Mouse (Mus musculus) forebrain, embryonic 11.5 days (tissue): ENCODE results near the gene Cd151. TPM values are rescaled to one million over a fixed set of nuclear protein-coding genes. Genes with fewer than 3 reads are reported as not detected.

Experiments
- ATAC-seq: fragments of 200-750 bp; cut with Nextera tagmentation; replicated peaks from 2 replicates; pipeline ENCODE4 v1.8.0; 2017; ENCODE audit warnings: moderate TSS enrichment; ENCODE audit not compliant: low FRiP score
- DNase-seq: peaks from one replicate; pipeline ENCODE4 v3.0.0-alpha.2; 2017; ENCODE audit warnings: low spot score
- H3K27ac ChIP-seq: fragments of 300-500 bp; sonication (generic); 2 replicates; pipeline ENCODE4 v1.5.1; 2014; ENCODE audit warnings: low read depth, low read length
- H3K27me3 ChIP-seq: fragments of 300-500 bp; sonication (generic); 2 replicates; pipeline ENCODE4 v1.6.1; 2014; ENCODE audit warnings: mild to moderate bottlenecking, low read length, mixed read lengths; ENCODE audit not compliant: control insufficient read depth, insufficient read depth
- H3K36me3 ChIP-seq: fragments of 300-500 bp; sonication (generic); 2 replicates; pipeline ENCODE4 v1.6.1; 2014; ENCODE audit warnings: mild to moderate bottlenecking, low read length, moderate library complexity, mixed read lengths; ENCODE audit not compliant: control insufficient read depth, insufficient read depth
- H3K4me1 ChIP-seq: fragments of 300-500 bp; sonication (generic); replicated peaks from 2 replicates; pipeline ENCODE4 v1.6.1; 2014; ENCODE audit warnings: low read length, mixed read lengths; ENCODE audit not compliant: control insufficient read depth, insufficient read depth
- H3K4me2 ChIP-seq: fragments of 300-500 bp; sonication (generic); 2 replicates; pipeline ENCODE4 v1.6.1; 2014; ENCODE audit warnings: low read depth, mild to moderate bottlenecking, low read length, moderate library complexity, mixed read lengths; ENCODE audit not compliant: severe bottlenecking
- H3K4me3 ChIP-seq: fragments of 300-500 bp; sonication (generic); 2 replicates; pipeline ENCODE4 v1.5.1; 2014; ENCODE audit warnings: low read depth, low read length
- H3K9ac ChIP-seq: fragments of 300-500 bp; sonication (generic); 2 replicates; pipeline ENCODE4 v1.6.1; 2014; ENCODE audit warnings: low read length
- H3K9me3 ChIP-seq: fragments of 300-500 bp; sonication (generic); 2 replicates; pipeline ENCODE4 v1.6.1; 2016; ENCODE audit warnings: low read length, mixed read lengths; ENCODE audit not compliant: control insufficient read depth
- WGBS: fragments of 180-500 bp; shearing (Covaris S2); extraction: QIAGEN DNeasy Blood & Tissue Kit; methylation state at CpG from one replicate; pipeline ENCODE4 v1.1.7; 2014; 5-methylcytosine and 5-hydroxymethylcytosine counted together
- polyA plus RNA-seq: library from polyadenylated mRNA; unstranded; fragments of >200 nt; fragmentation: Nextera tagmentation; extraction: Ambion mirVana; gene quantifications from 2 replicates; pipeline ENCODE4 v1.2.1, GENCODE M21; 2014

The Cd151 gene
- polyA plus RNA-seq, 1 experiment from 2014 or later, result 40.3 TPM

DNA sequence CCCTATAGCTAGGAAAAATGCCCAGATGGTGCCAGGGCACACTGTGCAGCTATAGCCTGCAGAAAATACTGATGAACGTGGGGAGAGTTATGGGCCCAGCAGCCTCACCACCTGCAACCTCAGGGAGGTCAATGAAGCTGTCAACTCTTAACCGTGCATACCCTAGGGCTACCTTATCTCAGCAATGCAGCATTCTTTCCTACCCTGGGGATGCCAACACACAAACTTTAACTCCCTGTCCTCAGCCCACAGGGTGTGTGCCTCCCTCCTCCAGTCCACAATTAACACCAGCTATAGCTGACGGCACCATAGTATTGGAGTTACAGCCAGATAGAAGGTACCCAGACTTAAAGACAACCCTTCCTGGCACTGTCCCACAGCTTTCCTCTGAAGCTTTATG is 51.7 kb downstream of the Cd151 start:
- H3K4me2 ChIP-seq, result no peak overlapping the region
- no peaks in the 10 kb centered on the region for H3K9me3 ChIP-seq
- no peak overlapping the region for H3K9ac ChIP-seq
- H3K4me3 ChIP-seq, result no peak overlapping the region
- no peaks in the 10 kb centered on the region for H3K4me1 ChIP-seq
- no peak for ATAC-seq
- no peak for DNase-seq
- no peaks in the 10 kb centered on the region for H3K27me3 ChIP-seq
- 80% methylated on average over 3 of the region's 3 CpGs for WGBS
- no peak overlapping the region for H3K27ac ChIP-seq
- H3K36me3 ChIP-seq, result no peaks in the 10 kb centered on the region

DNA sequence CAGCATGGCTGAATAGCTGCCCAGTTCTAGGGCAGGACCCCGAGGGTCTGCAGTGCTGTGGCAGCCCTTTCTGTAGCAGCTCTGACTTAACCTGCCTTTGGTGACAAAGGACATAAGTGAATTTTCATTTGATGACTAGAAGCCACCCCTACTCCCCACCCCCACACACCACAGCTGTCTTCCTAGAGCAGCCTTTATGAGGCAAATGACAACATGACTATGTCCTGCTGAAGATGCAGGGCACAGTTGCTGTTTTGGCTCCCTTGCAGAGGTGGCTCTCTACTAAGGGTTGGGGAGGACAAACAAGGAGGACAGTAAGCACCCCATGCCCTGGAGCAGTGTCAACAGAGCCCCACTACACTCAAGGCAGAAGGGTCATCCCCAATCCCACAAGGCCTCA is 52.6 kb downstream of the Cd151 start:
- ATAC-seq (no peak), DNase-seq (no peak)
- Histone ChIP-seq H3K36me3 (no peaks in the 10 kb centered on the region), H3K27me3 (no peaks in the 10 kb centered on the region), H3K9ac (no peak overlapping the region), H3K4me2 (no peak overlapping the region), H3K4me3 (no peak overlapping the region), H3K27ac (no peak overlapping the region), H3K9me3 (no peaks in the 10 kb centered on the region), H3K4me1 (no peaks in the 10 kb centered on the region)
- WGBS, result 89% methylated on average over 1 of the region's 1 CpGs

Other genes starting within 250 kb of the Cd151 start
- gene Phrf1, start 238.6 kb upstream of the Cd151 start, polyA plus RNA-seq, result 99.6 and 102 TPM in 2 replicates
- gene Irf7, start 200.9 kb upstream of the Cd151 start, polyA plus RNA-seq, result 0.57 and 1.2 TPM in 2 replicates
- gene Cdhr5, start 190.6 kb upstream of the Cd151 start, polyA plus RNA-seq, result not detected in 2 replicates
- 2.5 TPM in 2 replicates for gene Sct, start 188.3 kb upstream of the Cd151 start, polyA plus RNA-seq
- gene Drd4, start 175.4 kb upstream of the Cd151 start, polyA plus RNA-seq, result 0.24 and 0.43 TPM in 2 replicates
- gene Deaf1, start 139.7 kb upstream of the Cd151 start, polyA plus RNA-seq, result 74.2 and 80.8 TPM in 2 replicates
- gene Tmem80, start 139.7 kb upstream of the Cd151 start, polyA plus RNA-seq, result 33.2 and 33.5 TPM in 2 replicates
- 2.5 and 3.3 TPM in 2 replicates for gene Eps8l2, start 128.5 kb upstream of the Cd151 start, polyA plus RNA-seq
- gene Taldo1, start 75.2 kb upstream of the Cd151 start, polyA plus RNA-seq, result 384 and 400 TPM in 2 replicates
- 42.9 and 46.6 TPM in 2 replicates for gene Gatd1, start 53.3 kb upstream of the Cd151 start, polyA plus RNA-seq
- gene Cend1, start 37.9 kb upstream of the Cd151 start, polyA plus RNA-seq, result 4.1 and 5.4 TPM in 2 replicates
- 43.2 and 46.0 TPM in 2 replicates for gene Slc25a22, start 29.5 kb upstream of the Cd151 start, polyA plus RNA-seq
- 22.3 TPM in 2 replicates for gene Pidd1, start 23.4 kb upstream of the Cd151 start, polyA plus RNA-seq
- 935 and 968 TPM in 2 replicates for gene Rplp2, start 20.0 kb upstream of the Cd151 start, polyA plus RNA-seq
- gene Pnpla2, start 12.2 kb upstream of the Cd151 start, polyA plus RNA-seq, result 16.9 and 17.9 TPM in 2 replicates
- 3.6 and 5.9 TPM in 2 replicates for gene Cracr2b, start 6.3 kb upstream of the Cd151 start, polyA plus RNA-seq
- 73.9 and 78.5 TPM in 2 replicates for gene Polr2l, start 7.7 kb downstream of the Cd151 start, polyA plus RNA-seq
- 29.7 and 34.0 TPM in 2 replicates for gene Tspan4, start 7.8 kb downstream of the Cd151 start, polyA plus RNA-seq
- gene Chid1, start 72.5 kb downstream of the Cd151 start, polyA plus RNA-seq, result 22.9 and 26.5 TPM in 2 replicates
- 104 and 106 TPM in 2 replicates for gene Ap2a2, start 94.8 kb downstream of the Cd151 start, polyA plus RNA-seq
- 0.19 and 0.23 TPM in 2 replicates for gene Muc6, start 187.9 kb downstream of the Cd151 start, polyA plus RNA-seq
- gene Muc2, start 222.9 kb downstream of the Cd151 start, polyA plus RNA-seq, result 0.15 and 0.67 TPM in 2 replicates